Mouse (Mus musculus): ENCODE measurements around the gene Mmp17.
"Not testable (repeated sequence)": the region's sequence is repeated elsewhere in the genome, so short reads cannot be mapped to it uniquely, and the experiment has no call there.

The Mmp17 gene

DNA sequence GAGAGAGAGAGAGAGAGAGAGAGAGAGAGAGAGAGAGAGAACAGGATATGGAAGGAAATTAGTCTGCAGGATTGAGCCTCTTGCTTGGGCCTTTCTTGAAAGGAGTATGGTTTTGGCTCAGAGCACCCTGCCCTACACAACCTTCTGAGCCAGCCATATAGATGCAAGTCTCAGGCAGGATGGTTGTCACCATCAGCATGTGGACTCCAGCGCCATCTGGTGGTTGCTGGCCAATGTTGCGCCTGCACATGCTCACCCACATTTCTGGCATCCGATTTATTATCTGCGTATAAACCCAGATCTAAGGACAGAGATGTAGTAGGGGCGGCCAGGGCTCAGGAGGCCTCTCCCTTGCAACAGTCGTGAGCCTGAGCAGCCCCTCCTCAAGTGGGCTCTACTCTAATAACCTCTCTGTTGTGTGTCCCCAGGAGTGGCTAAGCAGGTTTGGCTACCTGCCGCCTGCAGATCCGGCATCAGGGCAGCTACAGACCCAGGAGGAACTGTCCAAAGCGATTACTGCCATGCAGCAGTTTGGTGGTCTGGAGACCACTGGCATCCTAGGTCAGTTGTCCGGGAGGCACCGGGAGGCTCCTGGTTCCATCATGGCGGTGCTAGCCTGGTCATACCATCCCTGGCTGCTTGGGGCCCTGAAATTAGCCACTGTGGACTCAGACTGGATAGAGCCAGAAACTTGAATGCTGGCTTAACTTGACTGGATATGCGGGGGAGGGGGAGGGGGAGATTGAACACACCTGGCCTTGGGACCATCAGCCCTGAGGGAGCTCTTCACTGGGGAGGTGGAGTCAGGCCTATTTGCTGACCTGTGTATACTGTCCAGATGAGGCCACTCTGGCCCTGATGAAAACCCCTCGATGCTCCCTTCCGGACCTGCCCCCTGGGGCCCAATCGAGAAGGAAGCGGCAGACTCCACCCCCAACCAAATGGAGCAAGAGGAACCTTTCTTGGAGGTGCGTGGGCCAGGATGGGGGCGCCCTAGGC lies 10.4 kb downstream of the Mmp17 start:
- peak; percentile 82 for DNase-seq

DNA sequence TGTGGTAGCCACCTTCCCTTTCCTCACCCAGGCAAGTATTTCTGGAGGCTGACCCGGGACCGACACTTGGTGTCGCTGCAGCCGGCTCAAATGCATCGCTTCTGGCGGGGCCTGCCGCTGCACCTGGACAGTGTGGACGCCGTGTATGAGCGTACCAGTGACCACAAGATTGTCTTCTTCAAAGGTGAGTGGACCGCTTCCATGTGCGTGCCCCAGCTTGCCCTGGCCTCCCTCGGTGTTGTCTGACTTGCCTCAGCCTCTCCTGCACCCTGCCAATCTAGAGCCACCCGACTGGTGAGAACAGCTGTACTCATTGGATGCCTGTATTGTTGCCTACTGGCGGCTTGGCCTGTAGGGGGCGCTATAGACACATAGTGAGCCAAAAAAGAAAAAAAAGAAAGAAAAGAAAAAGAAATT lies 18.1 kb downstream of the Mmp17 start:
- DNase-seq, result peak; percentile 49

DNA sequence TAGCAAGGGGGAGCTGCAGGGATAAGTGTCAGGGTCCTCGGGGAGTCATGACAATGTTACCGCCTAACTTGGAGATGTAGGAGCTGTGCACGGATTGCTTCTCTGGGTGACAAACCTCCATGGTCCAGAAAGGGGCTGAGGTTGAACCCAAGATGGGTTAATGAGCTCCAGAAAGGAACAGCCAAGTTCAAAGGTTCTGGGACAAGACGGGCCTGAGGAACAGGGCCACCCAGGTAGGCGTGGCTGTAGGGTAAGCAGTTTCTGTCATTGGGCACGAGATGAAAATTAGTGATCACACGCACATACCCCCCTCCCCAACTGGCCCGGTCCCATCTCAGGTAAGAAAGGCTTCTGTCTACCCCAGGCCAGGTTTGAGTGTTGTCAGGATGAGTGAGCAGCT lies 23.5 kb downstream of the Mmp17 start:
- peak; percentile 52 for DNase-seq

DNA sequence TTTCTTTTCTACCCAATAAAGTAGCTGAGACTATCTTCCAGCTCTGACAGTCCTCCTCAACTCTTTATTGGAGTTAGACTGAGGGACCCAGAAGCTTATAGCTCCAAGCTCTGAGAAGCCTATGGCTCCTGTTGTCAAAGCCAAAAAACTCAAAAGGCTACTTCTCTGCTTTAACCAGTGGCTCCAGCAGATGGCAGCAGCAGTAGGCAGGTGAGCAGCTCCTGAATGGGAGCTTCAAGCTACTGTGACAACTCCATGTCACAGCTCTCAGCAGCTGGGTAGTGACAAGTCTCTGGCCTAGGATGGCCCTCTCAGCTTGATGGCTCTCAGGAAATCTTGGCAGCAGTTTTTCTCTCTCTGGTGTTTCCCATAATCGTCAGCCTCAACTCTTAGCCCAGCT lies 27.1 kb downstream of the Mmp17 start:
- peak; percentile 86 for DNase-seq

DNA sequence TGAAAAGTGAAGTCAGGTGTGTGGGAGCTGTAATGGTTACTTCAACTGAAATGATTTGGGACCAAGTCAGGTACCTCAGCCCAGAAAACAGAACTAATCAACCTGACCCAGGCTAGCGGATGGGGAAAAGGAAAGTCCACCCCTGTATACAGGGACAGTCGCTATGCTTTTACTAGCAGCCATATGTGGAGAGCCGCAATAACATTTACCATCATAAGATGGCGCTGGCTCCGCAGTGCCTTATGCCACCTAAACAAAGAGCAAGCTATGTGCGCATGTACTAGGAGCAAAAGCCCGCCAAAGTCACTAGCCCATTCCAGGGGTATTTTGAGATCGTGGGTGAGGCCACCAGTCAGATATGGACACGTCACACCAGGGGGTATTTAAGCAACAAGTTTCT lies 36.6 kb downstream of the Mmp17 start:
- peak; percentile 25 for DNase-seq

DNA sequence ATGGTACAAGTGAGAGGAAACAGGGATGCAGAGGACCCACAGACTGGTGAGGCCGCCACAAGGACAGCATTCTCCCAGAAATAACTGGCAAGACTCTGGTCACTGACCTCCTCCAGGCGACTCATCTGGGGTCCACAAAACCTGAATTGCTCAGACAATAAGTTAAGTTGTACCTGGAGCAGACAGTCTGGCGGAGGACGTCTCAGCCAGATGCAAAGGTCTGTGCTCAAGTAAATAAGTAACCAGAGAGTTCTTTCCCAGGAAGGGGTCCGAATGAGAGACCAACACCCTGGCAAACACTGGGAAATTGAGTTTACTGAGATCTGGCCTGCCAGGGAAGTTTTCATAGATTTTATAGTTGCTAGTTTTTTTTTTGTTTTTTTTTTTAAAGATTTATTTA lies 37.4 kb downstream of the Mmp17 start:
- DNase-seq, result peak; percentile 65

DNA sequence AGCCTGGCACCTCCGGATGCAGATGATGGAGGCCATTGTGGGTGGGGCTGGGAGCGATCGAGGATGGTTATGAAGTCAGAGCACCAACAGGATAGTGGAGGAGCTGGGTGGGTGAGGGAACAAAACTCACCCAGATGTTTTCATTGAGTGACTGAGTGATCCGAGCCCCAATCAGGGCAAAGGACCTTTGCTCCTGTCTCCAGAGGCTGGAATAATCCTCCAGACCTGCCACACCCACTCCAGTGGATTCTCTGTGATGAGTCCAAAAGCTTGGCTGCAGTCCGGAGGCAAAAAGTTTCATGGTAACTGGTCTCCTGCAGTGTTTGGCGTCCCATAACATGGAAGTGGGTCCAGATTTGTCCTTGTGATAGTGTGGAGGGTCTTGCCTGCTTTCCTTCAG lies 42.1 kb downstream of the Mmp17 start:
- peak; percentile 69 for DNase-seq

DNA sequence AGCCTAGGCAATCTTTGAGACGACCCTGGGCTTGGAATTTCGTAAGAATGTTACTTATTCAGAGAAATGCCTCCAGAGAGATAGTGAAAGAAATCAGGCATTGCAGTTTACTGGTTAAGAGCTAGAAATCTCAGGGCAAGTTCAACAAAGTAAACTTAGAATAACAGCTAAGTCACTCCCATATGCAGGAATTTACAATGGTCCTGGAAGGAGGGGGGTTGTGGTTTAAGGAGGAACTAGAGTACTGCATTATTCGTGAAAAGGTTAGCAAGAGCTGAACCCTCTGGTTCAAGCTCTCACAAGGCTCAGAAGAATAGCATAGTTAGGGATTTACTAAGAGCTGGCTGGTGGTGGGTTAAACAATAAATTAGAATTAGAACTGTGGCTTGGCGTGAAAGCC lies 42.6 kb downstream of the Mmp17 start:
- DNase-seq, result peak; percentile 37

DNA sequence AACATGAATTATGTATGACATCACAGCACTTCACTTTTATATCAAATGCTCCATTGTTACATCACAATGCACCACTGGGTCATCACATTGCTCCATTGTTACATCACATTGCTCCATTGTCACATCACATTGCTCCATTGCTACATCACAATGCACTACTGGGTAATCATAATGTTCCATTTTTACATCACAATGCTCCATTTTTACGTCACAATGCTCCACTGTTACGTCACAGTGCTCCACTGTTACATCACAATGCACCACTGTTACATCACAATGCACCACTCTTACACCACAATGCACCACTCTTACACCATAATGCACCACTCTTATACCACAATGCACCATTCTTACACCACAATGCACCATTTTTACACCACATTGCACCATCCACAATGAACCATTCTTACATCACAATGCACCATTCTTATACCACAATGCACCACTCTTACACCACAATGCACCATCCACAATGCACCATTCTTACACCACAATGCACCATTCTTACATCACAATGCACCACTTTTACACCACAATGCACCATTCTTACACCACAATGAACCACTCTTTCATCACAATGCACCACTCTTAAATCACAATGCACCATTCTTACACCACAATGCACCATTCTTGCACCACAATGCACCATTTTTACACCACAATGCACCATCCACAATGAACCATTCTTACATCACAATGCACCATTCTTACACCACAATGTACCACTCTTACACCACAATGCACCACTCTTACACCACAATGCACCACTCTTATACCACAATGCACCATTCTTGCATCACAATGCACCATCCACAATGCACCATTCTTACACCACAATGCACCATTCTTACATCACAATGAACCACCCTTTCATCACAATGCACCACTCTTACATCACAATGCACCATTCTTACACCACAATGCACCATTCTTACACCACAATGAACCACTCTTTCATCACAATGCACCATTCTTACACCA lies 48.6 kb downstream of the Mmp17 start:
- DNase-seq, result not testable (repeated sequence)

DNA sequence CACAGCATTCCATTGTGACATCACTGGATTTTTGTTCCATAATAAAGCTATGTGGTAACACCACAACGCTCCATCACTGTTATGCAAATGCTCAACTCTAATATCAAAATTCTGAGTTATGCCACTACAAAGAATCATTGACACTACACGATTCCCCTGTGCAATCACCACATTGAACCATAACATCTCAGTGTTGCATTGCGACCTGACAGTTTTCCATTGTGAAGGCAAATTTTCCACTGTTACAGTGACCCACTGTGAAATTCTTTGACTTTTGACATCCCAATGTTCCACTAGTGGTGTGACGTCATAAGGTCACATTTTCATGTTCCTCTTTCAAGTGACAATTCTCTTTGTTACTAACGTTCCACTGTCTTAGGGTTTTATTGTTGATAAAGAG lies 66.9 kb downstream of the Mmp17 start:
- no peak for DNase-seq

DNA sequence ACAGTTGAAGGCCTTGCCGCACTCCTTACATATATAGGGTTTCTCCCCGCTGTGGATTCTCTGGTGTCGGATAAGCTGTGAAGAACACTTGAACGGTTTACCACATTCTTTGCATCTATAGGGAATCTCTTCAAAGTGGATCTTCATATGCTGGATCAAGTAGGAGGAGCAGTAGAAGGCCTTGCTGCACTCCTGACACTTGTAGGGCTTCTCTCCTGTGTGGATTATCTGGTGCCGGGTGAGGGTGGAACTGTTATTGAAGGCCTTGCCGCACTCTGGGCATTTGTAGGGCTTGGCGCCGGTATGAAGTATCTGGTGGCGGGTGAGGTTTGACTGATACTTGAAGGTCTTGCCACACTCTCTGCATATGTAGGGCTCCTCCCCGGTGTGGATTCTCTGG lies 73.0 kb downstream of the Mmp17 start:
- DNase-seq, result no peak

DNA sequence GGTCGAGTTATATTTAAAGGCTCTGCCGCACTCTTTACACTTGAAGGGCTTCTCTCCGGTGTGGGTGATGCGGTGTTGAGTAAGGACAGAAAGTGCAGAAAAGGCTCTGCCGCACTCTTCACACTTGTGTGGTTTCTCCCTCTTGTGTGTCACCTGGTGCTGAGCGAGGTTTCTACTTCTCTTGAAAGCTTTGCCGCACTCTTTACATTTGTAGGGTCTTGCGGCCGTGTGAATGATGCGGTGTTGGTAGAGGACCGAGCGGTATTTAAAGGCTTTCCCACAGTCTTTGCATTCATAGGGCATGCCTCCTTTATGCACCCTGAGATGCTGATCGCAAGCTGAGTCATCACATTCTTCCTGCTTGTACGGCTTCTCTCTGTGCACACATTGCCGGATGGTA lies 74.0 kb downstream of the Mmp17 start:
- no peak for DNase-seq

Measured in kidney, adult 9 months (tissue).